Mouse (Mus musculus) MEL (cell line): ENCODE data around the gene Ccdc12. TPM values are rescaled to one million over a fixed set of nuclear protein-coding genes. Genes with fewer than 3 reads are reported as not detected.

Experiments used
- DNase-seq: peaks from one replicate; pipeline ENCODE4 v3.0.0; 2011; ENCODE audit warnings: low read depth, low spot score
- H3K27ac ChIP-seq: 2 replicates; pipeline ENCODE4 v1.5.1; 2012; ENCODE audit warnings: low read depth, mild to moderate bottlenecking, control low read depth, low read length, moderate library complexity; ENCODE audit not compliant: control insufficient read depth
- H3K27me3 ChIP-seq, 2 experiments: fragments of 150-350 bp in 1 of 2; sonication (generic) in 1 of 2; 2 replicates each; pipeline ENCODE4 v1.6.1; 2012; ENCODE audit warnings: low read length in 2 of 2, mild to moderate bottlenecking in 2 of 2, improper control_type of control experiment in 1 of 2, moderate library complexity in 1 of 2; ENCODE audit not compliant: insufficient read depth in 2 of 2, control insufficient read depth in 1 of 2
- H3K36me3 ChIP-seq, 2 experiments: 2 replicates each; pipeline ENCODE4 v1.6.1; 2012 to 2014; ENCODE audit warnings: low read length in 2 of 2, improper control_type of control experiment in 1 of 2, inconsistent platforms in 1 of 2, mild to moderate bottlenecking in 1 of 2; ENCODE audit not compliant: insufficient read depth in 2 of 2, control insufficient read depth in 1 of 2
- H3K4me1 ChIP-seq, 2 experiments: fragments of 150-350 bp in 1 of 2; sonication (generic) in 1 of 2; 2 replicates each; pipeline ENCODE4 v1.6.1; 2012; ENCODE audit warnings: low read length in 2 of 2, improper control_type of control experiment in 1 of 2, mild to moderate bottlenecking in 1 of 2; ENCODE audit not compliant: insufficient read depth in 2 of 2, control insufficient read depth in 1 of 2
- H3K4me3 ChIP-seq, 2 experiments: fragments of 150-350 bp in 1 of 2; sonication (generic) in 1 of 2; 2 replicates each; pipeline ENCODE4 v1.5.1; 2012; ENCODE audit warnings: low read depth in 2 of 2, low read length in 2 of 2, mild to moderate bottlenecking in 2 of 2, moderate library complexity in 2 of 2, control low read depth in 1 of 2, improper control_type of control experiment in 1 of 2; ENCODE audit not compliant: control insufficient read depth in 1 of 2, insufficient read depth in 1 of 2
- H3K79me2 ChIP-seq: 2 replicates; pipeline ENCODE4 v1.6.1; 2012; ENCODE audit warnings: mild to moderate bottlenecking, low read length, moderate library complexity; ENCODE audit not compliant: control insufficient read depth, poor library complexity, insufficient read depth
- H3K9ac ChIP-seq: 2 replicates; pipeline ENCODE4 v1.6.1; 2012; ENCODE audit warnings: low read depth, mild to moderate bottlenecking, control low read depth, low read length, moderate library complexity; ENCODE audit not compliant: control insufficient read depth, poor library complexity, severe bottlenecking
- H3K9me3 ChIP-seq: fragments of 150-350 bp; sonication (generic); replicated peaks from 2 replicates; pipeline ENCODE4 v1.6.1; 2012; ENCODE audit warnings: mild to moderate bottlenecking, low read length, improper control_type of control experiment, moderate library complexity; ENCODE audit not compliant: insufficient read depth
- BHLHE40 ChIP-seq: IDR thresholded peaks from 2 replicates; pipeline ENCODE4 v1.6.1; 2012; ENCODE audit warnings: low read depth, mild to moderate bottlenecking, inconsistent platforms, low read length, improper control_type of control experiment, borderline replicate concordance
- CTCF ChIP-seq, 3 experiments: IDR thresholded peaks in 2 of 3; conservative IDR thresholded peaks in 1 of 3; 2 replicates each; pipeline ENCODE4 v1.5.1; 2011 to 2012; ENCODE audit warnings: low read length in 3 of 3, low read depth in 2 of 3, mild to moderate bottlenecking in 2 of 3, improper control_type of control experiment in 1 of 3, inconsistent platforms in 1 of 3, mixed read lengths in 1 of 3, moderate library complexity in 1 of 3; ENCODE audit not compliant: control insufficient read depth in 1 of 3, insufficient read depth in 1 of 3, poor library complexity in 1 of 3, severe bottlenecking in 1 of 3
- E2F4 ChIP-seq: IDR thresholded peaks from 2 replicates; pipeline ENCODE4 v1.6.1; 2011; ENCODE audit warnings: low read depth, low read length, improper control_type of control experiment, borderline replicate concordance
- ELF1 ChIP-seq: IDR thresholded peaks from 2 replicates; pipeline ENCODE4 v1.6.1; 2014; ENCODE audit warnings: low read depth, mild to moderate bottlenecking, inconsistent platforms, low read length, improper control_type of control experiment, moderate library complexity
- HCFC1 ChIP-seq: IDR thresholded peaks from 2 replicates; pipeline ENCODE4 v1.6.1; 2012; ENCODE audit warnings: low read depth, mild to moderate bottlenecking, inconsistent platforms, low read length, improper control_type of control experiment, moderate library complexity
- MAZ ChIP-seq: IDR thresholded peaks from 2 replicates; pipeline ENCODE4 v1.6.1; 2012; ENCODE audit warnings: low read depth, mild to moderate bottlenecking, inconsistent platforms, low read length, improper control_type of control experiment
- MYB ChIP-seq: IDR thresholded peaks from 2 replicates; pipeline ENCODE4 v1.6.1; 2011; ENCODE audit warnings: mild to moderate bottlenecking, low read depth, low read length, improper control_type of control experiment
- MYC ChIP-seq: IDR thresholded peaks from 2 replicates; pipeline ENCODE4 v1.6.1; 2011; ENCODE audit warnings: low read depth, mild to moderate bottlenecking, low read length, improper control_type of control experiment, moderate library complexity
- POLR2AphosphoS5 ChIP-seq: IDR thresholded peaks from 2 replicates; pipeline ENCODE4 v1.6.1; 2012; ENCODE audit warnings: low read depth, borderline replicate concordance, mild to moderate bottlenecking, inconsistent platforms, low read length, moderate library complexity, mixed read lengths
- SIN3A ChIP-seq: IDR thresholded peaks from 2 replicates; pipeline ENCODE4 v1.6.1; 2012; ENCODE audit warnings: low read length, improper control_type of control experiment, inconsistent platforms
- TAL1 ChIP-seq: IDR thresholded peaks from 2 replicates; pipeline ENCODE4 v1.6.1; 2012; ENCODE audit warnings: mild to moderate bottlenecking, inconsistent platforms, low read length, moderate library complexity, mixed read lengths
- TBP ChIP-seq: IDR thresholded peaks from 2 replicates; pipeline ENCODE4 v1.8.0; 2011; ENCODE audit warnings: low read depth, low read length, improper control_type of control experiment
- TCF12 ChIP-seq: IDR thresholded peaks from 2 replicates; pipeline ENCODE4 v1.6.1; 2014; ENCODE audit warnings: low read depth, mild to moderate bottlenecking, inconsistent platforms, low read length, improper control_type of control experiment, moderate library complexity
- UBTF ChIP-seq: IDR thresholded peaks from 2 replicates; pipeline ENCODE4 v1.6.1; 2012; ENCODE audit warnings: low read depth, mild to moderate bottlenecking, inconsistent platforms, low read length, improper control_type of control experiment, moderate library complexity, borderline replicate concordance; ENCODE audit not compliant: insufficient read depth
- USF1 ChIP-seq: IDR thresholded peaks from 2 replicates; pipeline ENCODE4 v1.6.1; 2014; ENCODE audit warnings: low read depth, mild to moderate bottlenecking, inconsistent platforms, low read length, improper control_type of control experiment, moderate library complexity
- ZNF384 ChIP-seq: IDR thresholded peaks from 2 replicates; pipeline ENCODE4 v1.6.1; 2012; ENCODE audit warnings: low read depth, mild to moderate bottlenecking, inconsistent platforms, low read length, improper control_type of control experiment
- polyA plus RNA-seq, 2 experiments: library from polyadenylated mRNA; stranded (reverse) in 1 of 2; unstranded in 1 of 2; fragments of >175 nt in 1 of 2; fragments of >200 nt in 1 of 2; gene quantifications; 2 replicates each; pipeline versions ENCODE4 v1.2.1 to v1.2.4; 2012; ENCODE audit warnings: low replicate concordance in 2 of 2, low read depth in 1 of 2; ENCODE audit not compliant: insufficient read length in 2 of 2, insufficient read depth in 1 of 2, missing spikeins in 1 of 2
- total RNA-seq: library from RNA; depleted of rRNA; stranded (reverse); fragments of 300-350 nt; gene quantifications from 2 replicates; pipeline ENCODE4 v1.2.3, GENCODE M21; 2012

Gene Ccdc12
- total and polyA plus RNA-seq, 3 experiments = 112 to 129 TPM; not detected in 1

DNA sequence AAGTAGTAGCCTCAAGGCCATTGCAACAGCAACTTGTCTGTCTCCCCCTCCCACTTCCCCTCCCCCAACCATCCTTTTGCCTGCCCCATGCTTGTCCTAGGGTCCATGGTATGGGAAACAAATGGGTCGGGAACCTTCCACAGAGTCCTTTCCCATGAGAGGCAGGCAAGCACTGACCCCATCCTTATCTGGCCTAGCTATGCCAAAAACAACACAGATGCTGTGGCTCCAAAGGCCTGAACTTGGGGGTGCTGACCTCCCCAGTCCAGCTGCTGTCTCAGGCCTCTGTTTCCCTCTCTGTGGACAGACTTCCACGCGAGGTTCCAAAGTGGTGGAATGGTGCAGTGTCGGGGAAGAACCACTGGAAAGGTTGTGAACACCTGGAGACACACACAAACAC lies 97.5 kb downstream of the Ccdc12 start:
- Histone ChIP-seq H3K27ac (no peak overlapping the region), H3K9me3 (no peaks in the 10 kb centered on the region)
- TF ChIP-seq POLR2AphosphoS5 = no peak
- TF ChIP-seq USF1 = no peak
- TF ChIP-seq, all 39 proteins: peak for 0
- Histone ChIP-seq H3K36me3 (no peaks in the 10 kb centered on the region), H3K4me3 (no peak overlapping the region), H3K79me2 (no peaks in the 10 kb centered on the region), H3K4me1 (no peaks in the 10 kb centered on the region), H3K9ac (no peak overlapping the region), H3K27me3 (peaks cover 1 to 3% of the 10 kb centered on the region in 2 experiments; a peak in 2 of 4 replicates)
- DNase-seq = no peak

DNA sequence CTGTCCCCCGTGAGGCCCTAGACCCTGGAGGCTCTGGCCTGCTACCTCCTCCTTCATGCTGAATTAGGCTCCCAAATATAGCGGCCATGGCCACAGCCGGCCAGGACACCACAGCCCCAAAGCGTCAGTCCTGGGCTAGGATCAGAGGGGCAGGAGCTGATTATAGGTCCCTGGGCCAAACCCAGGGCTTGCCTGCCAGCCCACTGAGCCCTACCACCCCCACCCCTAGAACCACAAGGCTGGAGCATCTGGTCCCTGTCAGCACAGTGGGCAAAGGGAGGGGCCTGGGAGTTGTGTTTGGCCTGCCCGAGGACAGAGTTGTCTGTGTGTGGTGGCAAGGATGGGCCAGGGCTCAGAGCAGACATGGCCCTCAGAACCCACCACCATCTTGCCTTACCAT lies 101.5 kb downstream of the Ccdc12 start:
- Histone ChIP-seq H3K4me1 (no peaks in the 10 kb centered on the region), H3K9me3 (no peaks in the 10 kb centered on the region), H3K27ac (no peak overlapping the region), H3K36me3 (no peaks in the 10 kb centered on the region), H3K4me3 (no peak overlapping the region), H3K27me3 (no peaks in the 10 kb centered on the region), H3K9ac (no peak overlapping the region), H3K79me2 (no peaks in the 10 kb centered on the region)
- TF ChIP-seq E2F4 (no peak), UBTF (no peak), HCFC1 (no peak), CTCF (IDR thresholded peaks at IDR 0.05 in 2 of 3, conservative IDR thresholded peaks at IDR 0.05 in 1 of 3; ENCODE audit: control insufficient read depth in 1 of 3, insufficient read depth in 1 of 3, low read depth in 2 of 3, low read length in 3 of 3, poor library complexity in 1 of 3, severe bottlenecking in 1 of 3) (no peak), MYB (no peak), MYC (no peak), BHLHE40 (no peak), TCF12 (no peak), ZNF384 (no peak), TBP (no peak), ELF1 (no peak), MAZ (no peak)
- no peak for DNase-seq

DNA sequence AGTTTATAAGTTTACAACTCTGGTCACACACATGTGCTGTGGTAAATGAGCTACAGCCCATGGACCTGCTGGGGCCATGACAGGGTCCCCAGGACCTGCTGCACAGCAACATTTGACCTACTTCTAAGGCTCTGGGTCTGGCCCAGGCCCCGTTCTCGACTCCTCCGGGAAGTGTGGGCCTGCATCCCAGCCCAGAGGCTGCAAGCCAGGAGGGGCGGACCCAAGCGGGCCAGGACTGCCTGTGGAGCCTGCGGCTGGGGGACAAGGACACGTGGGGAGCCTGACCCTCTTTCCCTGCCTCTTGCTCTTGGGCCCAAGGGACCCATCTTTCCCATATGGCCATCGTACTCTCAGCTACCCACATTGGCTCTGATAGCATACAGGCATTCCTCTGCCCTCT lies 102.3 kb downstream of the Ccdc12 start:
- Histone ChIP-seq H3K27ac (no peak overlapping the region), H3K79me2 (no peaks in the 10 kb centered on the region), H3K36me3 (no peaks in the 10 kb centered on the region), H3K27me3 (no peaks in the 10 kb centered on the region), H3K4me3 (no peak overlapping the region), H3K9ac (no peak overlapping the region), H3K4me1 (no peaks in the 10 kb centered on the region), H3K9me3 (no peaks in the 10 kb centered on the region)
- no peak for DNase-seq
- no peak for TF ChIP-seq SIN3A
- no peak for TF ChIP-seq HCFC1
- no peak for TF ChIP-seq TAL1
